ENCODE assay signal across 8 mouse cellular contexts in genomic region chr1:193698603-193699266, GRCm38 (mm10).
DNase-seq lines count a peak whose midpoint lies in the region; ATAC-seq lines count a peak whose summit lies in the region.

No protein-coding gene starts in this region.

- H3K9me3 ChIP-seq in heart, embryonic 10.5 days, result no peaks in the 10 kb centered on the region
- H3K9me3 ChIP-seq in midbrain, embryonic 15.5 days, result no peaks in the 10 kb centered on the region

- 19% methylated on average over 7 of the region's 7 CpGs for WGBS in heart, embryonic 10.5 days
- WGBS in midbrain, embryonic 15.5 days, result 10% methylated on average over 7 of the region's 7 CpGs

- no peak overlapping the region for H3K4me3 ChIP-seq in heart, embryonic 10.5 days
- no peak overlapping the region for H3K4me3 ChIP-seq in midbrain, embryonic 15.5 days

- H3K27ac ChIP-seq in heart, embryonic 10.5 days, result no peak overlapping the region
- no peak overlapping the region for H3K27ac ChIP-seq in midbrain, embryonic 15.5 days

- H3K9ac ChIP-seq in midbrain, embryonic 15.5 days, result no peak overlapping the region

- peak; percentile 72 for ATAC-seq in midbrain, embryonic 15.5 days (replicated peaks)

- H3K36me3 ChIP-seq in heart, embryonic 10.5 days, result no peaks in the 10 kb centered on the region
- no peaks in the 10 kb centered on the region for H3K36me3 ChIP-seq in midbrain, embryonic 15.5 days (replicated peaks)

- H3K4me1 ChIP-seq in heart, embryonic 10.5 days, result peaks cover 14% of the 10 kb centered on the region; the same call in 1 of the 2 replicates
- H3K4me1 ChIP-seq in midbrain, embryonic 15.5 days, result peaks cover 13% of the 10 kb centered on the region

- H3K27me3 ChIP-seq in heart, embryonic 10.5 days (ENCODE audit: insufficient read depth, poor library complexity, severe bottlenecking), result peaks cover 18% of the 10 kb centered on the region; the same call in 1 of the 2 replicates
- no peaks in the 10 kb centered on the region for H3K27me3 ChIP-seq in midbrain, embryonic 15.5 days (replicated peaks)

- intact Hi-C loops in gastrocnemius, postnatal 14 days (cut with DNase I; ENCODE audit: low total_unique reads), result loop anchor here (10.0 kb wide), 1 partner anchor 526 kb away; no protein-coding TSS in a partner anchor
- intact Hi-C loops in left cerebral cortex, postnatal 4 days (cut with DNase I), result loop anchor here (10.0 kb wide), 1 partner anchor 526 kb away; no protein-coding TSS in a partner anchor

- H3K4me2 ChIP-seq in midbrain, embryonic 15.5 days, result no peak overlapping the region

- DNase-seq in heart, adult 18-20 months, result peak; percentile 36 to 82
- DNase-seq in heart, embryonic 10.5 days (ENCODE audit: low spot score), result no peak
- DNase-seq in embryo, embryonic 10.5 days (ENCODE audit: low spot score), result peak; percentile 90
- peak; percentile 58 for DNase-seq in gastrocnemius, postnatal 14 days
- DNase-seq in kidney, adult 8-10 months, result peak; percentile 33 to 75
- DNase-seq in left cerebral cortex, postnatal 4 days, result peak; percentile 86
- peak; percentile 11 to 23 for DNase-seq in spleen, postnatal 14 days (ENCODE audit: low spot score in 2 of 2)
